Mouse (Mus musculus) megakaryocyte, embryonic 14.5 days (primary cell): ENCODE measurements at regions not wholly inside any gene's neighbourhood (a gene's known extent, or its start where the extent isn't known, plus 50 kb on each side); places are given as distances from the start of the nearest gene placed in this dataset.

Experiments used
- H3K27me3 ChIP-seq: replicated peaks from 2 replicates; pipeline ENCODE3; 2012; ENCODE audit warnings: inconsistent platforms
- H3K36me3 ChIP-seq: replicated peaks from 2 replicates; pipeline ENCODE3; 2012; ENCODE audit warnings: low read length, inconsistent platforms, mixed read lengths
- H3K4me1 ChIP-seq: 2 replicates; pipeline ENCODE4 v1.6.1; 2012; ENCODE audit warnings: inconsistent platforms
- H3K4me3 ChIP-seq: replicated peaks from 2 replicates; pipeline ENCODE3; 2012; ENCODE audit warnings: moderate library complexity, mild to moderate bottlenecking, inconsistent platforms
- H3K9me3 ChIP-seq: 2 replicates; pipeline ENCODE4 v1.6.1; 2012; ENCODE audit warnings: inconsistent platforms
- FLI1 ChIP-seq: IDR thresholded peaks from 2 replicates; pipeline ENCODE4 v1.6.1; 2012; ENCODE audit warnings: low read length, inconsistent platforms, mixed read lengths
- GATA1 ChIP-seq: IDR thresholded peaks from 3 replicates; pipeline ENCODE4 v1.6.1; 2012; ENCODE audit warnings: mixed read lengths, low read length, inconsistent platforms, borderline replicate concordance

DNA sequence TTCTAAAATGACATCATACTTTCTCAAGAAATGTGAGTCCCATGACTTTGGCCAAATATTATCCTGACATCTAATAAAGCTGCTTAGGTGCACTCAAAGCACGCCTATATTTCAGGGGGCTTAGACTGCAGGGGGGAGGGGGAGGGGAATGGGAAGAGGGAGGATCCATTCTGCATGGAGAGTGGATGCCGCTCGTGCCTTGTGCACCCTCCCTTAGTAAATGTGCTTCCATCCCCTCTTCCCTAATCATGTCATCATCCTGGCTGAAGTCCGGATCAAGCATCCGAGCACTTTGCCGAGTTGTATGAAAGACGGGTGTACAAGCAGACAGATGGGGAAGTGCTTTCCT lies 207.9 kb upstream of the Tox3 start:
- no peaks in the 10 kb centered on the region for H3K27me3 ChIP-seq
- H3K4me1 ChIP-seq, result no peaks in the 10 kb centered on the region
- TF ChIP-seq FLI1, result no peak
- no peak for TF ChIP-seq GATA1
- no peaks in the 10 kb centered on the region for H3K36me3 ChIP-seq
- peaks cover 42% of the 10 kb centered on the region for H3K9me3 ChIP-seq
- peak overlapping the region; percentile 23 for H3K4me3 ChIP-seq

DNA sequence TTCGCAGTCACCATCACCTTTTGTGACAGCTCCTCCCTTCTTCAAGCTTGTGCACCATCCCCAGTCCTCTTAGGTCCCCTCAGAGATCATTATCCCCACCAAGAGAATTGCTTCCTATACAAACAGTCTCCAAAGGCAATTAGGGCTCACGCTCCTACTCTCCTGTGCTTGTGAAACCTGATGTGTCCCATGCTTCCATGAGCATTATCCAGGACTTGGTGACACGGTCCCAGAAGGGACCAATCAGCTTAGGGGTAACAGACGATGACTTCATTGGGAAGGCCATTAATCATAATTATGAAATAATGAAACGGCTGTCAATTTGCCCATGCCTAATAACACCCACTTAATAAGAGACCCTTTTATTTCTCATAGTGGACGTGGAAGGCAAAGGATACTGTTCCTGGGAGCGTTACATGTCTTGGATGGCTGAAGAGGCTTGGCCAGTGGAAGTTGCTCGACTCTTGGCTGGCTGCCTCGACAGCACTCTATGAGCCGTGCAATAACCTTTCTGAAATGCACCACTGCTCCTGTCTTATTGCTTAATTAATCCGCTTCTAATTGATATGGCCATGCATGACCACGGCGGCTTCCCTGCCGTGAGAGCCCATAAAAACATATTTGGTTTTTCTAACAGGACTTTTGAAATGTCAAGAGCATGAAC lies 207.4 kb upstream of the Tox3 start:
- peaks cover 45% of the 10 kb centered on the region for H3K9me3 ChIP-seq
- no peaks in the 10 kb centered on the region for H3K4me1 ChIP-seq
- TF ChIP-seq GATA1 (no peak), FLI1 (no peak)
- H3K27me3 ChIP-seq, result no peaks in the 10 kb centered on the region
- no peaks in the 10 kb centered on the region for H3K36me3 ChIP-seq
- no peak overlapping the region for H3K4me3 ChIP-seq

DNA sequence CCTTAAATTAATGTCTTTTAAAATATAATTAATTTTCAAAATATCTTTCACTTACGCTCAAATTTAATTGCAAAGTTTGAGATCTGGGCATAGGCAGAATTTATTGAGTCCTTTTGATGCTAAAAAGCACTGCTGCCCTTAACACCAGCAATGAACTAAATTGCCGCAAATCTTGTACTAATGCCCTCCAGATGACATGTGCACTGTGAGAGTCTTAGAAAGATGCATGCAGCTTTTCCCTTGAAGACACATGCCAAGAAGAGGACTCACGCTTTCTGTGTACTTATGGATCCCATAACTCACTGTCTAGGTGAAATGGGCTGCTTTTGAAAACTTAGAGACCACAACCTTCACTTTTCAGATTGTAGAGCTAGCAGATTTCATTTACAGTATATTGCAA lies 199.1 kb upstream of the Tox3 start:
- Histone ChIP-seq H3K4me1 (no peaks in the 10 kb centered on the region), H3K27me3 (no peaks in the 10 kb centered on the region), H3K36me3 (no peaks in the 10 kb centered on the region), H3K9me3 (peaks cover 28% of the 10 kb centered on the region), H3K4me3 (no peak overlapping the region)
- TF ChIP-seq GATA1 (no peak), FLI1 (no peak)

DNA sequence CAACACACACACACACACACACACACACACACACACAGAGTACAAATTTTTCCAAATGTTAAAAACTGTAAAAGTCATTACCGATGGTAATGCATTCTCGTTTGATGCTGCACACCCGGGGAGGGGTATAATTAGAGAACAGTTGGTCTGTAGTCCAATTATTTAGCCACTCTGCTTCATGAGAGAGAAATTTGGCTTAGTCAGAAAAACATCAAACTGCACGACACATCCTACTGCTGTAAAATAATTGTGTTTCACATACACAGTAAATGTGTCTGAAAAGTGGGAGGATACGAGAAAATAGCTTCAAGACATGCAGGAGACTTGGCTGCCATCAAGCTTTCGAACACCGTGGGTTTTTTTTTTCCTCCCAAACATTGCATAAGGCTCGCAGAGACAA lies 194.5 kb upstream of the Tox3 start:
- Histone ChIP-seq H3K27me3 (no peaks in the 10 kb centered on the region), H3K4me3 (no peak overlapping the region), H3K9me3 (peaks cover 11% of the 10 kb centered on the region; the same call in 1 of the 2 replicates), H3K4me1 (no peaks in the 10 kb centered on the region), H3K36me3 (no peaks in the 10 kb centered on the region)
- TF ChIP-seq FLI1, result no peak
- no peak for TF ChIP-seq GATA1

DNA sequence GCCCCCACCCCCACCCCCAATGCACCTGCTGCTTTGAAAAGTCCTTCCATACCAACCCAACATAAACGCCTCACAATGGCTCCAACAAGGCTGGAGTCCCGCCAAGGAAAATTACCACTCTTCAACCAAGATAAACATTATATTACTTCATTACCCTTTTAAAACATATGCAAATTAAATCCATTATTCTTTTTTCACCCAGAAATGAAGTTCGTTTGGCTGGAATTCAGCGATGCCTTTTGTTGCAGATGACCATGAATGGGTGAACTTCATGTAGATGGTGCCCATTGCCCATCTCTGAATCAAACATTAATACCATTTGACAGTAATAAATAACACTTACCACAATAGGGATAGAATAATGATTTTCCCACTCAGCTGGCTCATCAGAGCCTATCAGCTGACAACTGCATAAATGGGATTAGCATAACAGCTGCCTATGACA lies 188.1 kb upstream of the Tox3 start:
- H3K27me3 ChIP-seq, result no peaks in the 10 kb centered on the region
- TF ChIP-seq GATA1 (no peak), FLI1 (no peak)
- H3K36me3 ChIP-seq, result no peaks in the 10 kb centered on the region
- no peaks in the 10 kb centered on the region for H3K4me1 ChIP-seq
- H3K4me3 ChIP-seq, result no peak overlapping the region
- peaks cover 11% of the 10 kb centered on the region; the same call in 1 of the 2 replicates for H3K9me3 ChIP-seq

DNA sequence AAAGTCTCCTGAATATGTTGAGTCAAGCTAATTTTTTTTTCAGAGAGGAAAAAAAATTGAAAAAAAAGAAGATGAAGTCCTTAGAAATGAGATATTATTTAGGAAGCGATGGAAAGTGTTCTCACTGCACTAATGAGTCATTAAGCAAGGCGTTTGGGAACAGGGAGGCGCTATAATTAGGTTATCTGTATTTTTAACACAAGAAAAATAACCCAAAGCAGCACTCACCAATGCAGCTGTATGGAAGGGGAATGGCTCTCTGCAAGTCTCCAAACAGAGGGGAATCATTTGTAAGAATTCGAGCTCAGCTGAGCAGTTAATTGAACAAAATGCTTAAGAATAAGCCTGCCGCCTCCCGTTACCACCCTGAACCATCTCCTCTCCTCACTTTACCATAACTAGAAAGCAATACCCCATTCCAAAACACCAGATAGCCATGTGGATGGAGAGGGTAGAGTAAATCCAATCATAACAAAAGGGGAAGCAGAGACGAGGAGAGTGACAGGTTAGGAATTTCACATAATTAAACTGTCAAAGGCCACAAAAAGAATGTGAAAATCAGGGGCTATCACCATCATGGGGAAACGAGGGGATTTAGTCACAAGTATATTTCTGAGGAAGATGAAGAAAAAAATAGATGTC lies 187.5 kb upstream of the Tox3 start:
- H3K4me1 ChIP-seq, result no peaks in the 10 kb centered on the region
- TF ChIP-seq GATA1 (no peak), FLI1 (no peak)
- no peaks in the 10 kb centered on the region for H3K27me3 ChIP-seq
- no peaks in the 10 kb centered on the region for H3K36me3 ChIP-seq
- no peak overlapping the region for H3K4me3 ChIP-seq
- H3K9me3 ChIP-seq, result peaks cover 11% of the 10 kb centered on the region; the same call in 1 of the 2 replicates

DNA sequence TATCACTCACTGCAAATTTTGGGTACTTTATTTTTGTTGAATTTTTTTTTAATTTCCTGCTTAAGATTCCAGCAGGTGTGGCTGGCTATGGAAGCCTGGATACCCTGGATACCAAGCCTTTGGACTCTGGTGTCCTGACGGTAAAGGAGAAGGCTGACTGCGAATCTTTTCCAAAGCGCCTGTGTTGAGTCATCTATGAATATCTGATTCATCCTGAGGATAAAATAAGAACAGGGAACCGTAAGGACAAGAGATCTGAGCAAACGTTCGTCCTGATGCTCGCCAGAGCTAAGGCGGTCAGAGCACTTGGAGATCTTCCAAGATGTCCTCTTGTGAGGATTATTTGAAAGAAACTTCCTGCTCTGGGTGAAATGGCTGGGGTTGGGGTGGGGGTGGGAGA lies 173.2 kb upstream of the Tox3 start:
- Histone ChIP-seq H3K9me3 (peaks cover 38% of the 10 kb centered on the region), H3K36me3 (no peaks in the 10 kb centered on the region), H3K4me3 (no peak overlapping the region), H3K27me3 (no peaks in the 10 kb centered on the region), H3K4me1 (no peaks in the 10 kb centered on the region)
- TF ChIP-seq FLI1 (no peak), GATA1 (no peak)

DNA sequence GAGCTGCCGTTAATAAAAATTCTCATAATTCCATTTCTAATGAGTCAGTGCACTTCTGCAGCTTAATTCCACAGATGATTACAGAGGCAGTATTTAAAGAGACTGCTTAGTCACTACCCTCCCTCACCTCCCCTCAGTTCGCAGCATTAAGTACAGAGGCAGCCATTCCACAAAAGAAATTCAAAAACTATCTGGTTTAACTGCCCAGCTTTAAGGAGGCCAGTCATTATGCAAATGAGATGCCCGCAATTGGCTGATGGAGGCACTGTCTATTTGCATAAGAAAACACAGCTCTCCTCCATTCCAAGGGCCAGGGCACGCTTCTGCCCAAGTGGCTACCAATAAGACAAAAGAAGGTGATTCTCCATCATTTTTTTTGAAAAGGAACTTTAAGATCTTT lies 172.0 kb upstream of the Tox3 start:
- Histone ChIP-seq H3K27me3 (no peaks in the 10 kb centered on the region), H3K36me3 (no peaks in the 10 kb centered on the region), H3K4me3 (no peak overlapping the region), H3K4me1 (no peaks in the 10 kb centered on the region), H3K9me3 (peaks cover 39% of the 10 kb centered on the region)
- TF ChIP-seq GATA1 (no peak), FLI1 (no peak)

DNA sequence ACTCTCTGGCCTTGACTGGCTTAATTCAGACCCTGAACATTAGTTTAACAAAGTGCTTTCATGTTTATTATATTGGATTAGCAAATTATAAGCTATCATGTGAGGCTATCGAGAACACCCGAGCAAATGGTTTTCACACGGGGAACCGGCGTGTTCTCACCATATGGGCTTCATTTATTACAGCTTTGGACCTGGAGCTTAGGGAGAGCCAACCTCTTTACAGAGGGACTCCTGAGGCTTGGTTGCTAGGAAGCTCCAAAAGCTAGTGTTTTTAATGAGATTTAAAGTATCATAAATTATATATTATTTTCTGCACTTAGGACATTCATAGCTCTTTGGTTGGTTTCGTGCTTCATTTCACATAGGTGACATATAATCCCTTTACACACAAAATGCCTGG lies 171.4 kb upstream of the Tox3 start:
- Histone ChIP-seq H3K36me3 (no peaks in the 10 kb centered on the region), H3K4me1 (no peaks in the 10 kb centered on the region), H3K9me3 (peaks cover 39% of the 10 kb centered on the region), H3K4me3 (no peak overlapping the region), H3K27me3 (no peaks in the 10 kb centered on the region)
- TF ChIP-seq FLI1 (no peak), GATA1 (no peak)

DNA sequence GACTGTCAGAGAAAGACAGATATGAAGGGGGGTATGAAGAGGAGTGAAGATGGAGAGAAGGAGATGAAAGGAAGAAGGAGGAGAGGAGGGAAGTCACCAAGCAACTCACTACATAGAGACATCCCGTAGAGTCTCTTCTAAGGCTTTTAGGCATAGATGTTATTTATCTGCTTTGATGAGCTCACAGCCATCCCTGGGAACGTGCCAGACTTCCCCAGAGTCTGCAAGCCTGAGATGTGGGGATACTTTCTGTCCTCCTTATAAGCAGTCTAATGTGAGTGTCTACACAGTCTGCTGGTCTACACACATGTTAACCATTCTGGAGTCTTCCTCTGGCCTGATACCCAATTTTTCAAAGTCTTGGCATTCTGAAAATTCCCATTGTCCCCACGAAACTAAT lies 166.0 kb upstream of the Tox3 start:
- no peaks in the 10 kb centered on the region for H3K27me3 ChIP-seq
- no peak overlapping the region for H3K4me3 ChIP-seq
- H3K36me3 ChIP-seq, result no peaks in the 10 kb centered on the region
- peaks cover 26% of the 10 kb centered on the region for H3K9me3 ChIP-seq
- H3K4me1 ChIP-seq, result no peaks in the 10 kb centered on the region
- no peak for TF ChIP-seq GATA1
- no peak for TF ChIP-seq FLI1

DNA sequence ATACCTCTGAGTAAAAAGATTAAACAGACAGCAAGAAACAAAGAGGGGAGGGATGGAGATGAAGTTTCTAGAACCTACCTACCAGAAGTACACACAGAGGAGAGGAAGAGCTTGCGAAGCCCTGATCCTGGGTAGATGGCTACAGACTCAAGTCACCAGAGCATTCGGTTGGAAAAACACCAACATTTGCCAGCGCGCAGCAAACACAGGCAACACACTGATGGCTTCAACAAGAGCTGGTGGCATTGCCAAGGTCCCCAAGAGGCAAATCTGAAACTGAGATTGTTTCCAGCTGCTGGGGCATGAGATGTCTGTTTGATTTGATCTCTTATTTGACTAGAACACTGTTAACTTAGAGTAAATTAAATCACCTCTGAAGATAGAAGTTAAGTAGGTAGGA lies 165.5 kb upstream of the Tox3 start:
- Histone ChIP-seq H3K36me3 (no peaks in the 10 kb centered on the region), H3K9me3 (peaks cover 29% of the 10 kb centered on the region), H3K4me3 (no peak overlapping the region), H3K4me1 (no peaks in the 10 kb centered on the region), H3K27me3 (no peaks in the 10 kb centered on the region)
- no peak for TF ChIP-seq GATA1
- no peak for TF ChIP-seq FLI1
